Comparison of ENCODE assay signal across 27 mouse cellular contexts in the genomic region with DNA sequence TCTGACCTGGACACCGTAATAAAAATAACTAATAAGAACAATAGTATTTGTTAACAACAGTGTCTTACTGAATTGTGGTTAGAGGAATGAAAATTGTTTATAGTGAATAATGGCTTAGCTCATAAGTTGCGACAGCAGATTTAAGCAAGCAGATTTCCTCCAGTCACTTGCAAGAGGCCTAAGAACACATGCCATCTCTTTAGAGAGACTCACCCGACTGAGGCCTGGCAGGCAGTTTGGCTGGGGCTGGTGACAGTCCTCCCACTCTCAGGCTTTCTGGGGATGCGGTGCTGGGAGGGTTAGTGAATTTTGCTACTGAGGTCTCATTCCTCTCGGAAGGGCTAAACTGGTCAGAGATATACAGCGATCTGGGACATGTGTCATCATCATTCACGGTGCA. TPM values are rescaled to one million over a fixed set of nuclear protein-coding genes. Genes with fewer than 3 reads are reported as not detected.
DNase-seq lines count a peak whose midpoint lies in the region; ATAC-seq lines count a peak whose summit lies in the region.
"Had no signal": no experiment of that assay in that cellular context is flagged by ENCODE, and none has a peak within 500 bp of the region (broad histone marks: within the 10 kb centered on the region; RNA-seq: fewer than 3 reads in every experiment).

No protein-coding gene starts in this region.

- H3K4me2 ChIP-seq in heart, embryonic 12.5 days = no peak overlapping the region
- H3K4me2 ChIP-seq: embryonic facial prominence, embryonic 13.5 days; embryonic facial prominence, embryonic 15.5 days; forebrain, embryonic 12.5 days had no signal

- H3K36me3 ChIP-seq in heart, embryonic 12.5 days = no peaks in the 10 kb centered on the region
- H3K36me3 ChIP-seq: embryonic facial prominence, embryonic 13.5 days; embryonic facial prominence, embryonic 15.5 days; forebrain, embryonic 10.5 days; forebrain, embryonic 12.5 days had no signal

- no peaks in the 10 kb centered on the region for H3K9me3 ChIP-seq in heart, embryonic 12.5 days (replicated peaks)
- H3K9me3 ChIP-seq: embryonic facial prominence, embryonic 13.5 days; embryonic facial prominence, embryonic 15.5 days; forebrain, embryonic 10.5 days; forebrain, embryonic 12.5 days had no signal

- WGBS in heart, embryonic 12.5 days = 84% methylated on average over 7 of the region's 7 CpGs

- no peaks in the 10 kb centered on the region for H3K27me3 ChIP-seq in heart, embryonic 12.5 days (replicated peaks)
- H3K27me3 ChIP-seq: embryonic facial prominence, embryonic 13.5 days; embryonic facial prominence, embryonic 15.5 days; forebrain, embryonic 12.5 days; Patski had no signal

- ATAC-seq in heart, embryonic 12.5 days (ENCODE audit: insufficient number of reproducible peaks, low FRiP score) = no peak
- ATAC-seq: activated CD4-positive, CD25-positive, alpha-beta regulatory T cell, adult 4 months; forebrain, embryonic 14.5 days; forebrain, postnatal 0 days; Patski had no signal

- no peak overlapping the region for H3K9ac ChIP-seq in heart, embryonic 12.5 days
- H3K9ac ChIP-seq: embryonic facial prominence, embryonic 13.5 days; embryonic facial prominence, embryonic 15.5 days; forebrain, embryonic 12.5 days; forebrain, postnatal 0 days had no signal

- no peaks in the 10 kb centered on the region for H3K4me1 ChIP-seq in heart, embryonic 12.5 days (replicated peaks)
- H3K4me1 ChIP-seq: embryonic facial prominence, embryonic 13.5 days; embryonic facial prominence, embryonic 15.5 days; forebrain, embryonic 10.5 days had no signal

- peak; percentile 55 for DNase-seq in heart, adult 11 months
- peak; percentile 27 for DNase-seq in 3T3-L1 (ENCODE audit: low read depth, low spot score)
- peak; percentile 27 for DNase-seq in adipocyte (ENCODE audit: low spot score)
- DNase-seq in spleen, postnatal 14 days (ENCODE audit: low spot score in 2 of 2) = no peak
- DNase-seq: adrenal gland, adult 2 months; adrenal gland, postnatal 10 days; adrenal gland, postnatal 25 days; cerebellum, adult 11 months; cerebellum, adult 18-20 months; cerebellum, adult 8-10 months; cerebellum, adult 9-11 months; cerebellum, postnatal 14 days; cerebellum, postnatal 36 days; embryo, embryonic 11 days; forebrain, postnatal 0 days had no signal

- H3K27ac ChIP-seq in heart, embryonic 12.5 days (ENCODE audit: poor library complexity, severe bottlenecking) = no peak overlapping the region
- H3K27ac ChIP-seq: embryonic facial prominence, embryonic 13.5 days; embryonic facial prominence, embryonic 15.5 days; forebrain, embryonic 10.5 days; forebrain, embryonic 12.5 days had no signal

- H3K4me3 ChIP-seq in heart, embryonic 12.5 days = no peak overlapping the region
- H3K4me3 ChIP-seq: embryonic facial prominence, embryonic 13.5 days; embryonic facial prominence, embryonic 15.5 days; erythroblast, embryonic 14.5 days; forebrain, embryonic 10.5 days; forebrain, embryonic 12.5 days had no signal

RNA-seq across cellular contexts. Expression of a gene that starts 10.3 kb away (rescaled TPM):
- polyA plus RNA-seq in heart, embryonic 12.5 days (2016; fragmentation: Nextera tagmentation; extraction: Ambion mirVana) = not detected in 2 replicates
- polyA plus RNA-seq: activated CD4-positive, CD25-positive, alpha-beta regulatory T cell, adult 4 months; adrenal gland, adult 2 months; brain, embryonic 14.5 days; C2C12; embryonic facial prominence, embryonic 11.5 days; erythroblast, embryonic 14.5 days; forebrain, embryonic 10.5 days; forebrain, embryonic 12.5 days; forebrain, embryonic 14.5 days; forebrain, postnatal 0 days; Patski had no signal

RNA-seq across cellular contexts. Expression of a gene that starts 34.2 kb away (rescaled TPM):
- polyA plus RNA-seq in heart, embryonic 12.5 days (2016; fragmentation: Nextera tagmentation; extraction: Ambion mirVana) = not detected in 2 replicates
- polyA plus RNA-seq: activated CD4-positive, CD25-positive, alpha-beta regulatory T cell, adult 4 months; embryonic facial prominence, embryonic 11.5 days; erythroblast, embryonic 14.5 days; forebrain, embryonic 10.5 days; forebrain, embryonic 12.5 days had no signal

RNA-seq across cellular contexts. Expression of a gene that starts 38.6 kb away (rescaled TPM):
- polyA plus RNA-seq in heart, embryonic 12.5 days (2016; fragmentation: Nextera tagmentation; extraction: Ambion mirVana) = 8.4 and 9.0 TPM in 2 replicates

RNA-seq across cellular contexts. Expression of a gene that starts 40.1 kb away (rescaled TPM):
- polyA plus RNA-seq in heart, embryonic 12.5 days (2016; fragmentation: Nextera tagmentation; extraction: Ambion mirVana) = 12.8 and 14.5 TPM in 2 replicates

Comparison
In these comparisons a context has a peak if more than half of its experiments do, and no peak if none do; other contexts are left out.
1. DNase-seq: peak in heart, adult 11 months (single experiment), 3T3-L1 (single experiment) and adipocyte (single experiment); none in spleen, postnatal 14 days (0 of 2).